Mouse (Mus musculus): ENCODE measurements at regions not wholly inside any gene's neighbourhood (a gene's known extent, or its start where the extent isn't known, plus 50 kb on each side); places are given as distances from the start of the nearest gene placed in this dataset.

- DNase-seq (ENCODE audit: low spot score in 2 of 2) = no peak
Observed at GRCm38 (mm10) chr8:34488746-34489400, 377.3 kb upstream of the Gm10131 start.

- no peak for DNase-seq (ENCODE audit: low spot score in 2 of 2)
Observed at GRCm38 (mm10) chr8:34486433-34487096, 375.0 kb upstream of the Gm10131 start.

GRCm38 (mm10) chr8:34485905-34486304 is 374.4 kb upstream of the Gm10131 start:
- DNase-seq (ENCODE audit: low spot score in 2 of 2) = no peak

- no peak for DNase-seq (ENCODE audit: low spot score in 2 of 2)
Observed at GRCm38 (mm10) chr8:34485346-34485745, 373.8 kb upstream of the Gm10131 start.

- DNase-seq (ENCODE audit: low spot score in 2 of 2) = peak in 1 of 2 experiments; percentile 41
Observed at GRCm38 (mm10) chr8:34484551-34485335, 373.2 kb upstream of the Gm10131 start.

- no peak for DNase-seq (ENCODE audit: low spot score in 2 of 2)
Observed at GRCm38 (mm10) chr8:34483212-34483611, 371.7 kb upstream of the Gm10131 start.

GRCm38 (mm10) chr8:34482676-34483075 is 371.1 kb upstream of the Gm10131 start:
- no peak for DNase-seq (ENCODE audit: low spot score in 2 of 2)

- peak in 1 of 2 experiments; percentile 20 for DNase-seq (ENCODE audit: low spot score in 2 of 2)
Observed at GRCm38 (mm10) chr8:34480496-34480895, 369.0 kb upstream of the Gm10131 start.

GRCm38 (mm10) chr8:34478891-34479290 is 367.4 kb upstream of the Gm10131 start:
- no peak for DNase-seq (ENCODE audit: low spot score in 2 of 2)

- no peak for DNase-seq (ENCODE audit: low spot score in 2 of 2)
Observed at GRCm38 (mm10) chr8:34478465-34478864, 366.9 kb upstream of the Gm10131 start.

- no peak for DNase-seq (ENCODE audit: low spot score in 2 of 2)
Observed at GRCm38 (mm10) chr8:34476146-34476820, 364.7 kb upstream of the Gm10131 start.

GRCm38 (mm10) chr8:34474593-34474992 is 363.1 kb upstream of the Gm10131 start:
- no peak for DNase-seq (ENCODE audit: low spot score in 2 of 2)

GRCm38 (mm10) chr8:34473769-34474168 is 362.2 kb upstream of the Gm10131 start:
- DNase-seq (ENCODE audit: low spot score in 2 of 2) = no peak

GRCm38 (mm10) chr8:34473301-34473700 is 361.8 kb upstream of the Gm10131 start:
- no peak for DNase-seq (ENCODE audit: low spot score in 2 of 2)

- no peak for DNase-seq (ENCODE audit: low spot score in 2 of 2)
Observed at GRCm38 (mm10) chr8:34472846-34473245, 361.3 kb upstream of the Gm10131 start.

GRCm38 (mm10) chr8:34472434-34472833 is 360.9 kb upstream of the Gm10131 start:
- no peak for DNase-seq (ENCODE audit: low spot score in 2 of 2)

- DNase-seq (ENCODE audit: low spot score in 2 of 2) = no peak
Observed at GRCm38 (mm10) chr8:34469091-34469490, 357.6 kb upstream of the Gm10131 start.

- no peak for DNase-seq (ENCODE audit: low spot score in 2 of 2)
Observed at GRCm38 (mm10) chr8:34466786-34467364, 355.3 kb upstream of the Gm10131 start.

- no peak for DNase-seq (ENCODE audit: low spot score in 2 of 2)
Observed at GRCm38 (mm10) chr8:34465398-34465797, 353.9 kb upstream of the Gm10131 start.

- no peak for DNase-seq (ENCODE audit: low spot score in 2 of 2)
Observed at GRCm38 (mm10) chr8:34462262-34462661, 350.7 kb upstream of the Gm10131 start.

- no peak for DNase-seq (ENCODE audit: low spot score in 2 of 2)
Observed at GRCm38 (mm10) chr8:34458300-34458699, 346.8 kb upstream of the Gm10131 start.

GRCm38 (mm10) chr8:34456543-34456942 is 345.0 kb upstream of the Gm10131 start:
- no peak for DNase-seq (ENCODE audit: low spot score in 2 of 2)

All from frontal cortex, postnatal 25 days (tissue).